Mouse (Mus musculus) G1E (cell line): ENCODE data around the gene Dynlrb2.

Source experiments
- CTCF ChIP-seq: IDR thresholded peaks from 2 replicates; pipeline ENCODE4 v1.5.1; 2012; ENCODE audit warnings: low read depth, low read length, inconsistent platforms, mixed read lengths
- TAL1 ChIP-seq: conservative IDR thresholded peaks from 2 replicates; pipeline ENCODE4 v1.6.1; 2012; ENCODE audit warnings: low read depth, low read length, inconsistent platforms, mixed read lengths

- TF ChIP-seq CTCF, result no peak
- no peak for TF ChIP-seq TAL1
Measured at GRCm38 (mm10) chr8:116519676-116520075, 14.9 kb downstream of the Dynlrb2 start.
